Mouse (Mus musculus) adrenal gland, adult 2 months (tissue): ENCODE results near the gene Sipa1l2. TPM values are rescaled to one million over a fixed set of nuclear protein-coding genes. Genes with fewer than 3 reads are reported as not detected.
"Not testable (repeated sequence)": the region's sequence is repeated elsewhere in the genome, so short reads cannot be mapped to it uniquely, and the experiment has no call there.

ENCODE experiments used
- DNase-seq: peaks from one replicate; pipeline ENCODE4 v3.0.0; 2021
- polyA plus RNA-seq: library from polyadenylated mRNA; depleted of rRNA; stranded (reverse); fragments of >200 nt; gene quantifications from 2 replicates; pipeline ENCODE4 v1.2.3, GENCODE M21; 2012
- total RNA-seq, 2 experiments: library from RNA; stranded (reverse); gene quantifications; 2 replicates each; pipeline ENCODE4 v1.2.3; 2021

Sipa1l2 gene
- total and polyA plus RNA-seq, 3 experiments: 43.5 to 55.8 (median 51.6) TPM

- no peak for DNase-seq
Observed at GRCm38 (mm10) chr8:125539056-125540013, 30.3 kb downstream of the Sipa1l2 start.

DNA sequence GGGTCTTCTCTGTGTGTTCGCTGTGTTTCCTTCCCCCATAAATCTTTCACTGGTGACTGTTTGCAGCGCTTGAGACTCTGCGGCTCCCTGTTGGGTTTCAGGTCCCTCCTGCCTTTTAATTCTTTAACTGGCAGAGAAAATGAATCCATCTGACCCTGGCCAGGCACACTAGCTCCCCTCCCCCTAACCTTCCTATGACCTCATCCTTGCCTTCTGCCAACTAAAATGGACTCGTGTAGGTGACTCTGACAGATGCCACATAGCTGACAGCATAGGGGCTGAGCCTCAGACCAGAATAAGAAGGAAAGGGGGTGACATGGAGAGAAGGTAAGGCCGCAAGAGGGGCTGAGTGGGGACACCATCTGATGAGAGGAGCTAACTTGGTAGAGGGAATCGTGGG is 31.3 kb downstream of the Sipa1l2 start:
- peak; percentile 87 for DNase-seq

GRCm38 (mm10) chr8:125533709-125534108 is 35.9 kb downstream of the Sipa1l2 start:
- DNase-seq: no peak

- DNase-seq: peak; percentile 80
Observed at GRCm38 (mm10) chr8:125532953-125533352, 36.7 kb downstream of the Sipa1l2 start.

GRCm38 (mm10) chr8:125532177-125532576 is 37.4 kb downstream of the Sipa1l2 start:
- DNase-seq: no peak

- DNase-seq: no peak
Observed at GRCm38 (mm10) chr8:125531640-125532039, 38.0 kb downstream of the Sipa1l2 start.

- DNase-seq: no peak
Observed at GRCm38 (mm10) chr8:125531088-125531438, 38.5 kb downstream of the Sipa1l2 start.

DNA sequence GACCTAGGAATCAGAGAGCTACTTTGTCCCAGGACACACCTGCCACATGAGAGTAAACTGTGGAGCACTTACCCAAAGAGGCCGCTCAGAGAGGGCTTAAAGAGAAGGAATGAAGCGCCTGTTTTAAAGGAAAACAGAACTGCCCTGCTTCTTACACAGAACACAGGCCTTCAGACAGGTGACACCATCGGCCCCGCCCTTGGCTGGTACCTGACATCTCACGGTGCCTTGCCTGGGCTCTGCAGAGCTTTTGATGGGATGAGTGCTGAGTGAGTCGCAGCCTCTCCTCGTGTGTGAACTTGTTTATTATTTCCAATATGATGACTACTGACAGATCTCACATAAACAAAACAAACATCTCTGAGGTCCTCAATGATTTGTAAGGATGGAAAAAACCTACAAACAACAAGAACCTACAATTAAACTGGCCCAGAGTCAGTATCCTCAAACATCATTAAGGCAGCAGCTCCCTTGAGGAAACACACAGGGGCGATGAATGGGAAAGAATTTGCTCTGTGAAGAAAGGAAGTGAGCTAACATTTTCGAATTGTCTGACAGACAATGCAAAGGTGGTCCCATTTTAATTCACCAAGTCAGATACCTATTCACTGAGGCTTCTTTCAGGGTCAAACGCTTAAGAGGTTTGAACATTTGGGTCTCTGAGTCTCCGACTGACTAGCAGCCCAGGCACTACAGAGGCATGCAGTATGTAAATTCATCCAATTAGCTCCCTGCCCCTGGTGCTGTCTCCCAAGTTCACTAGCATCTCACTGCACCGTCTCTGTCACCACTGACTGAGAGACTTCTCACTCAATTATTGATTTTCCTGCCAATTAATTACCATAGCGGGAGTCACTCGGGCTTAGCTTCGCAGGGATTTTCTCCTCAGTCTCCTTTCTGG is 39.2 kb downstream of the Sipa1l2 start:
- DNase-seq: no peak

DNA sequence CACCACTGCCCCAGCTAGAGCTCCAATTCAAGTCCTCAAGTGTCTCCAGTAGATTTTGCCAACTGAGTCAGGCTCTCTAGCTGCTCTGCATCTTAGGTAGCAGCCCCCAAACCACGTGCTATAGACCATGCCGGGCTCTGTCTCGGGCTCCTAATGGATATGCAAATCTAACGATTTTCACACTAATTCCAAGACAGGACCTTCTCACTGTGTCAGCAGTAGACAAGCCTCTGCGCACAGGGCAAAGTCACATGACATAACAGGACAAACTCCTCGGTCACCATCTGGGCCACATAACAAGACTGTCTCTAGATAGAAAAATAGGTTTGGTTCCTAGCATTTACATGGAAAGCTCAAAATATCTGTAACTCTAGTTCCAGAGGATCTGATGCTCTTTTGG is 40.6 kb downstream of the Sipa1l2 start:
- DNase-seq: no peak

GRCm38 (mm10) chr8:125527941-125528340 is 41.7 kb downstream of the Sipa1l2 start:
- no peak for DNase-seq

- DNase-seq: no peak
Observed at GRCm38 (mm10) chr8:125526999-125527398, 42.6 kb downstream of the Sipa1l2 start.

- no peak for DNase-seq
Observed at GRCm38 (mm10) chr8:125526582-125526981, 43.0 kb downstream of the Sipa1l2 start.

GRCm38 (mm10) chr8:125524479-125524878 is 45.1 kb downstream of the Sipa1l2 start:
- no peak for DNase-seq

GRCm38 (mm10) chr8:125523213-125523612 is 46.4 kb downstream of the Sipa1l2 start:
- DNase-seq: no peak

- DNase-seq: peak; percentile 60
Observed at GRCm38 (mm10) chr8:125522151-125522550, 47.5 kb downstream of the Sipa1l2 start.

DNA sequence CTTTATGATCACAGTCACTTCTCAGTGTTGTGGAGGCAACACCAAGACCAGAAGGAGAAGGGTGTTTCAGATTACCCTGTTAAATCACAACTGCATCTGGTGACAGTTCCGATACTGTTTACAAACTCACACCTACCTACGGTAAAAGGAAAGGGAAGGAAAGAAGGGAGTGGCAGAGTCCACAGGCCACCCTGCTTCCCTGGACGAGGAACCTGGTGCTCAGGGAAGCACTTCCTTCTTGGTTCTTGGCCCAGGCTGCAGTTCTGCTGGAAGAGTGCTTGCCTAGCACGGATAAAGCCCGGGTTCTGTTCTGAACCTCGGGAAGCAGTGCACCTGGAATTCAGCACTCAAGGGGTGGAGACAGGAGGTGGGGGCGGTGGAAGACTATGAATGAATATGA is 48.5 kb downstream of the Sipa1l2 start:
- no peak for DNase-seq

GRCm38 (mm10) chr8:125520308-125520707 is 49.3 kb downstream of the Sipa1l2 start:
- not testable (repeated sequence) for DNase-seq

DNA sequence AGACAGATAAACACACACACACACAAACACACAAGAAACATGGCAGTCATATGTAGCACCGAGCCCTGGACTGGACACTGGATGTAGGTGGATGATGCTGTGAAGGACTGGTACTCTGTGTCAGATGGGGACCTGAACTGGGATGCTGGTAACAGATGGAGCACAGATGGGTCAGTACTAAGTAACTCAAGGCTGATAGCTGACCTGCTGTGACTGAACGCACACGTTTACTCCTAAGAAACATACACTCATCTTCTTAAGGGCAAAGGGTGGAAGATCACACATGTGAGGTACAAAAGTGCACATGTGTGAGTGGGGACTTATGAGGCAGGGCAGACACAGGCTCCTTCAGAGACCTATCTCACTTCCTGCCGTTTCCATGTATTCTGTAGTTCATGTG is 50.7 kb downstream of the Sipa1l2 start:
- DNase-seq: no peak

DNA sequence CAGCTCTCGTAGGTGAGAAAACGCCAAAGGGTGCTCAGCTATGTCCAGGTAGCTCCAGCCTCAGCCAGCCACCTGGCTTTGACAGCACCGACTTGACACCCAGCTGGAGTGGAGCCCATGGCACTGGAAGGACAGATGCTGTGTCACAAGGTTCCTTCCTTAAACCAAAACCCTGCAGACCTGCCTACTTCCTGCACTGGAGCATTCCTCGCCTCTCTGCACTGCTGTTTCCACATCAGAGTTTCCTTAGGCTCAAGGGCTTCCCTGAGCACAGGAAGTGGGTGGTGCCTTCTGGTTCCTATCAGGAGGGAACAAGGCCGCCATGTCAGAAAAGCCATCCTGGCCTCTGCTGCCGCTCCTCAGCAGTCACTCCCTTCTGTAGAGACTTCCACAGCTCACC is 51.3 kb downstream of the Sipa1l2 start:
- peak; percentile 59 for DNase-seq

GRCm38 (mm10) chr8:125517397-125517796 is 52.2 kb downstream of the Sipa1l2 start:
- DNase-seq: no peak

DNA sequence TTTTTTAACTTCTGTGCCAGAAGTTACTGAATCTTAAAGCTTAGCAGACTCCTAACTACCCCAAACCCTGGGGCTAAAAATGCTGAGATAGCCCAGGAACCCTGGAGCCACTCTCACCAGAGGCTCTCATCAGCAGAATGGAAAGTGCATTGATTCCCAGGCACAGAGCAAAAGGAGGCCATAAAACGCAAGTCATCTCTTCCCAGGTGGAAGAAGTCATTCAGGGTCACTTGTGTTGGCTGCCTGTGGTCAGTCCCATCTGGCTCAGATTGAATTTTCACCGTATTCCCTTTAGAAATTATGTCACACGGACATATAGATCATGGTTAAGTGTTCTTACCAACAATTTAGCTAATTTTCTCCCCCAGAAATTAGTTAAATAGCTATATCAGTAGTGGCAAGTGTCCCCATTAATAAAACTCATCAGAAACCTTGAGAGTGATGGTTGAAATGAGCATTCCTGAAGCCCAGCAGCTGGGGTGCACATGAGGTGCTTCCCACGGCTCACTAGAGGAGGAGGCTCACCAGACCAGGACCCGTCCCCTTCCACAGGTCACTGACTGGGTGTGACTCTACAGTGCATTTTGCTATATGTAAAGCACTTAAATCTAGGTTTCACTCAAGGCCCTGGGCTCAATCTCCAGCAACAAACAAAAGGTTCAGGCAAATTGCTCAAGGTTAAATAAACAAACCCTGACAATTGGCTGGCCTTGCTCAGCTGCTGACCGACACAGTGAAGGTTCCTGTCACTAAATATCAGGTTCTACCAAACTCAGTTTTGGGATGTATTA is 53.3 kb downstream of the Sipa1l2 start:
- peak; percentile 74 for DNase-seq

- DNase-seq: peak; percentile 82
Observed at GRCm38 (mm10) chr8:125515665-125516064, 53.9 kb downstream of the Sipa1l2 start.
